ENCODE assay signal across 21 mouse cellular contexts in the genomic region with DNA sequence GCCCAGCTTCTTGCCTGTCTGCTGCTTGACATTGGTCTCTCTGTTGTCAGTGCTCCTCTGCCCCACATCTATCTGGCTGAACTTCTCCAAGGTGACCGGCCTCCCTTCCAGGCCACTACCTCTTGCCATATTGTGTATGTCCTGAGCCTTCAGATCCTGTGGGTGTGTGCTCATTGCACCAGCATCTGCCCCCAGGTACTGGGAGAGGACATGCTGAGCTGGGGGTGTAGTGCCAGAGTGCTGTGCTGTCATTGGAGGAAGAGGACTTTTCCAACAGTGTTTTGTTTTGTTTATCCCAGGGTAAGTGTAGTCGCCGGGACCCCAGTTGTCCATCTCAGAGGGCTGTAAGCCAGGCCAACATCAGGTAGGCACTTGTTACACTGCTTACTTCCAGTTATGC.
"Had no signal": no experiment of that assay in that cellular context is flagged by ENCODE, and none has a peak within 500 bp of the region (broad histone marks: within the 10 kb centered on the region; RNA-seq: fewer than 3 reads in every experiment).

No protein-coding gene starts in this region.

- H3K27ac ChIP-seq: kidney, postnatal 0 days; limb, embryonic 10.5 days; midbrain, embryonic 15.5 days; neural tube, embryonic 12.5 days had no signal

- H3K9ac ChIP-seq: limb, embryonic 13.5 days; liver, embryonic 13.5 days; midbrain, embryonic 12.5 days; midbrain, embryonic 15.5 days; neural tube, embryonic 12.5 days; neural tube, embryonic 15.5 days had no signal

- H3K9me3 ChIP-seq: limb, embryonic 10.5 days; limb, embryonic 13.5 days; liver, embryonic 13.5 days; midbrain, embryonic 12.5 days; midbrain, embryonic 15.5 days; neural tube, embryonic 12.5 days; neural tube, embryonic 15.5 days had no signal

- H3K4me3 ChIP-seq: layer of hippocampus, adult 2 months; limb, embryonic 10.5 days; limb, embryonic 13.5 days; liver, embryonic 13.5 days; midbrain, embryonic 12.5 days; midbrain, embryonic 15.5 days; neural tube, embryonic 12.5 days; neural tube, embryonic 15.5 days had no signal

- ATAC-seq: midbrain, embryonic 15.5 days had no signal

- DNase-seq: kidney, postnatal 25 days; layer of hippocampus, adult 9-11 months; liver; liver, embryonic 13.5 days; lung, adult 2 months; lung, postnatal 14 days; lung, postnatal 4 days; right cerebral cortex, adult 18-20 months; right cerebral cortex, postnatal 14 days; right cerebral cortex, postnatal 4 days; thymus, adult 18-20 months; thymus, postnatal 14 days; thymus, postnatal 4 days had no signal

- H3K27me3 ChIP-seq: limb, embryonic 13.5 days; liver, embryonic 13.5 days; midbrain, embryonic 12.5 days; midbrain, embryonic 15.5 days; neural tube, embryonic 12.5 days; neural tube, embryonic 15.5 days had no signal
